Mouse (Mus musculus): ENCODE data around the gene Psme2b. TPM values are rescaled to one million over a fixed set of nuclear protein-coding genes. Genes with fewer than 3 reads are reported as not detected.
"Not testable (repeated sequence)": the region's sequence is repeated elsewhere in the genome, so short reads cannot be mapped to it uniquely, and the experiment has no call there.

Gene Psme2b
- 1 to 10 TPM; 4.8 to 5.5 TPM for total RNA-seq (2021)
- long read RNA-seq, experiment 1, transcript Psme2b-201 (1 exons, 837 nt) = major isoform, 5 of 5 reads
- long read RNA-seq, experiment 1, partial matches to known transcripts = 0 of 5 reads
- long read RNA-seq, experiment 1, other reads (novel, unspliced or antisense) = 0 of 5 reads
- long read RNA-seq, experiment 2, partial matches to known transcripts = 0 of 1 reads
- long read RNA-seq, experiment 2, other reads (novel, unspliced or antisense) = 0 of 1 reads

DNA sequence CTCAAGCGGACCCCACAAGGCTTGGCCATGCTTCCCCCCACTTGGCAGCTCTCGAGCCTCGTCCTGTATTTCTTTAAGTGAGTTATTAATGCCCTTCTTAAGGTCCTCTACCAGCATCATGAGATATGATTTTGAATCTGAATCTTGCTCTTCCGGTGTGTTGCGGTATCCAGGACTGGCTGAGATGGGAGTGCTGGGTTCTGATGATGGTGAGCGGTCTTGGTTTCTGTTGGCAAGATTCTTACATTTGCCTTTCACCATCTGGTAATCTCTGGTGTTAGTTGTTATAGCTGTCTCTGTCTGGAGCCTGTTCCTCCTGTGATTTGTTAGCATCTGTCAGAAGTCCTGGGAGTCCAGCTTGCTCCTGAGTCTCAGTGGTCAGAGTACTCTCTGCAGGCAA lies at the start of gene Psme2b:
Psme2b (minus strand) TSS at position 101 of the 400 bp plus-strand sequence.
- not testable (repeated sequence) for DNase-seq

DNA sequence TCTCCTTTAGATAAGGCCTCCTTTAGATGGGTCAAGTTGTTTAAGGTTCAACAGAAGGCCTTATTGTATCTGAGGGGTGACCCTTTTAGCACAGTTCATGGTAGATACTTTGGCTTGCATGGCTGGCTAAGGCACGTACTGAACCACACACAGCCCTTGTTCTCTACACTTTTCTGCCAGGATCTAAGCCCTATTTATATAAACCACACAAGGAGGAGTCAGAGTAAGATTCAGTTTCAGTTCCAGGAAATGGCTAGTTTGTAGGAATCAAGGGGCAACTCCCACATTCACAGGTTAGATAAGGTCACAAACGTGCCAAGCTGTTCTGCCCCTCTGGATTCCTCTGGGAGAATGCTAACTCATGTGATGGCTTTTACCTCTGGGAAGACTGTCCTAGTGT lies 48.0 kb upstream of the Psme2b start, which contains the start of gene Tgtp1:
Tgtp1 (minus strand) TSS at position 155 of the 400 bp plus-strand sequence.
- not testable (repeated sequence) for DNase-seq

DNA sequence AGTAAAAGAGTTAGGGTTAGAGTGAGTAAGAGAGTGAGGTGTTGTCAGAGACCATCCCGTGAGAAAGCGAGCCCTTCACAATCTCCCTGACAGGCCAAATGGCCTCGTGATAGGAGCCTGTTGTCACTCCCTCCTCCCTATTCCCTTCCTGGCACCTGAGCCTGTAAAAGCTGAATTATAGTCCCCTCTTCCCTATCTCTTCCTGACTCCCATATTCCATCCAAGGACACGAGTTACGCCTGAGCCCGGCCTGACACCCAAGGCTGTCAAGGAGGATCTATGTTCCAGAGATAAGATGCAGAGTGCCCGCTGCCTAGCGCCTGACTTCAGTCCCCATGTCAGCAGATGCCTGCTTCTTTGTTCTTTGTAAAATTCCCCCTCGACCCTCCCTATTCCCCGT lies 47.3 kb upstream of the Psme2b start:
- DNase-seq = peak; percentile 16 to 25

DNA sequence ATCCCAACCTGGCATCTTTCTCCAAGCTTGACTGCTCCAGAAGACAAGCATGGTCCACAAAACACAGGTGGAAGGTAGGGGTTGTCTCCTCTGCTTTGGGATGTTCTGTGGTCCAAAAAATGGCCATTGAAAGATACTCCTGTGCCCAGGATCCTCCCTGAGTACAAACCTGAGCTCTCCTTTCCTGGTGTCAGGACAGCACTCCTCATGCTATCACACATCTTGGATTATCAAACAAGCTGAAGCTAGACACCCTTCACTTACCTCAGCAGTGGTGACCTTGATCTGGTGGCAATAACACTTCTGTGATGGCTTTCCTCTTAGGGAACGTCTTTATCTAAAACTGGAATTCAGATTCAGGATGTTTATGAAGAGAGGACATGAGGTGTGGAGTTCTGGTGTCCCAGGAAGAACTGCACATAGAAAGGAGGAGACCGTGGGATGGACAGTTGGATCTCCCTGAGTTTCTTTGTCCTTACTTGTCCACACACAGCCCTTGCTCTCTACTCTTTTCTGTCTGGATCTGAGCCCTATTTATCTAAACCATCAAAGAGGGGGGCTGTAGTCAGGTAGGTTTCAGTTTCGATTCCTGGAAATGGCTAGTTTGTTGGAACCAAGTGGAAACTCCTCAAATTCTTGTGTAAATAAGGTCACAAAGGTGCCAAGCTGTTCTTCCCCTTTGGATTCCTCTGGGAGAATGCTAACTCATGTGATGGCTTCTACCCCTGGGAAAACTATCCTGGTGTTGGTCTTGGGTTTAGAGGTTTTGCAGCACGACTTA lies 45.9 kb upstream of the Psme2b start, which contains the start of gene Gm12185:
Gm12185 (minus strand) TSS at position 487 of the 781 bp plus-strand sequence.
- DNase-seq = peak in 1 of 2 experiments; percentile 8

DNA sequence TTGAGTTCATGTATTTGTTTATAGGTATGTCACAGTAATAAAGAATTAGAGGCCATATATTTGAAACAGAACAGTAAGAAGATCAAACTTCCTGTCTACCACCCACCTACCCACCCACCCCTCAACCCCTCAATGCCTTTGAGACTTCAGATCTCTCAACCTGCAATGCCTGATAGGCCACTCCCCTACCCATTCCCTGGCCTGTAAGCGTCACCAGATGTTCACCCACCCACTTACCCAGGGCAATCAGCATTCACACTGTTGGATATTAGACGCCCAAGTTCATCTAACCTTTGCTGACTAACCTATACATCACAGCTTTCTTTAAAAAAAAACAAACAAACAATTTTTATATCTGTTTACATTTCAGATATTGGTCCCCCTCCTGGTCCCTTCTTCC lies 44.0 kb upstream of the Psme2b start:
- not testable (repeated sequence) for DNase-seq

DNA sequence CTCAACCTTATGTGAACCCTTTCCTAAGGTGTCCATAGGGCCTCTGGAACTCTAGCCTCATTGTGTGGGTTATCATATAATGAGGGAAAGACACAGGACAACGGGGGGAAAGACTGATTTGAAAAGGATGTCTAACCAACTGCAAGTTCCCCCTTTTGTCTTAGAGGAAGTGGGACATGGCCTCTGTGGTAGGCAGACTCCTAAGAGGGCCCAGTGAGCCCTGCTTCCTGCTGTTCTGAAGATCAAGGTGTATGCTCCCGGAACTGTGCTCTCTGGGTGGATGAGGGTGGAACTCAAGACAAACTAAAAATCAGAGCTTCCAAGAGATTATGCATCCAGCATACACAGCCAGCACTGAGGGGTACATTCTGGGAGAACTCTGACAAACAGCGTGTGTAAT lies 42.2 kb upstream of the Psme2b start:
- not testable (repeated sequence) for DNase-seq

DNA sequence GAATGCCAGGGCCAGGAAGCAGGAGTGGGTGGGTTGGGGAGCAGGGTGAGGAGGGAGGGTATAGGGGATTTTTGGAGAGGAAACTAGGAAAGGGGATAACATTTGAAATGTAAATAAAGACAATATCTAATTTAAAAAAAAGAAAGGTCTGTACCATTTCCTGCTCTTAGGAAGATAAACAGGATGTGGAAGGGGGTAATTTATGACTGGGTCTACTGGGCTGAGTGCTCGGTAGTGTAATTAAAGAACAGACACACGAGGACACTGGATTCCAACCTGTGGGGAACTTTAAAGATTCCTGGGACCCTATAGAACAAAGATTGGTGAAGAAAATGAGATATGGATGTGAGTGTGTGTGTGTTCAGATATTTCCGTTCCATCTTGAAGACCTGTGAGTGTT lies 36.9 kb upstream of the Psme2b start:
- DNase-seq = not testable (repeated sequence)

DNA sequence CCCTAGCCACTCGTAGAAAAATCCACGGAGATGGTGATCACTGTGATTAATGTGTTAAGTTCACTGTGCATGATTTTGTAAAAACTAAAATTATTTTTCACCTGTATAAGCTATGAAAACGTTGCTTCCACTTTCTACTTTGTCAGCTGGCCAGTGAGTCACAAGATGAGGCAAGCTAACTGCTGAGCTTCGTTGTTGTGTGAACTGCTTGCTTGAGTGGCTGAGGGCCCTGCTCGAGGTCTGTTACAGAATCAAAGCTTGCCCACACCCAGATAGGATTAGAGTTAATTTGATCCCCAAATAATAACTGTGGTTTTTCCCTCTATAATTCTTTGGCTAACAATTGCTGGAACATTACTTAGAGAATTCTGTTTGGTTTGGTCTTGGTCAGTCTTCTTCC lies 34.1 kb upstream of the Psme2b start:
- not testable (repeated sequence) for DNase-seq

DNA sequence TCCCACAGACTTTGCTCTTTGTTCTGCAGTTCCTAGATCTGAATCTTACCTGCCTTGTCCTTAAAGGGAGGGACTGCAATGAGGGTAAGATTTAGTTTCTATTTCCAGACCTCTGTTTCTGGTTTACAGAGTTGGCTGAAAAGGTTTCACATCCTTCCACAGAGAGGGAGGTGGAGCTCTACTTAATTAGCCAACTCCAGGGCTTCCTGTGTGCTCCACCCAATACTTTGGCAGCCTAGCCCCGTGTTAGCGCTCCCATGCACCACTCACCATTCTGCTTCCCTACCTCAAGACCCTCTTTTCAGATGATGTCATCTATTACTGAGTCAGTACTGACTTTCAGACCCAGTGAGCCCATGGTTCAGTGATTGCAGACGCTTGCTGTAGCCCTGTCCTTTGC lies 33.3 kb upstream of the Psme2b start, which contains the start of gene 9930111J21Rik1:
9930111J21Rik1 (minus strand) TSS at position 148 of the 400 bp plus-strand sequence.
- DNase-seq = not testable (repeated sequence)

DNA sequence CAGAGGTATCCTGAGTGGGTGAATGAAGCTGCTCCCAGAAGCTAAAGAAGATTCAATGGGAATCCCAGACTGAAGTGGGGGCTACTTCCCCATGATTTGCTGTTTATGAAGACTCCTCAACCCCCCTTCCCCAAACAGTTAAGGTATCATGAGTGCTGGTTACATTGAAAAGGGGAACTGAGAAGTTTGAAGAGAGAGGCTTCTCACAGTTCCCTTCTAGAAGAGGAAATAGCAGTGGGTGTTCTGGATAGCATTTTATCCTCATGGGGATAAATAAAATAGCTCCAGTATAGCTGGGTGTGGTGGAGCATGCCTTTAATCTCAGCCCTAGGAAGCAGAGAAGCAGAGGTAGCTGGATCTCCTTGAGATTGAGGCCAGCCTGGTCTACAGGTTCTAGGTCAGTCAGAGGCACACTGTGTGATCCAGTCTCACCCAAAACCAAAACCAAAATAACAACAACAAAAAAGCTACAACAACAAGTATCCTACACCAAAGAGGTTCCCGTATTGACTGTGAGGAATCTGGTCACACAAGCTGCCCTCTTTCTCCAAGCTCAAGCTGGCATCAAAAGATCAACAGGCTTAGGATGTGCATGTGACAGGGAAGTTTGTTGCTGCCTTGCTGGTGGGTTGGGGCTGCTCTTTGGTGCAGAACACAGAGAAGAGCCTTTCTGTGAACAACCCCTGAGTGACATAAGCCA lies 32.4 kb upstream of the Psme2b start, which contains the start of gene Olfr56:
Olfr56 (plus strand) TSS at position 650 of the 700 bp plus-strand sequence.
- not testable (repeated sequence) for DNase-seq

DNA sequence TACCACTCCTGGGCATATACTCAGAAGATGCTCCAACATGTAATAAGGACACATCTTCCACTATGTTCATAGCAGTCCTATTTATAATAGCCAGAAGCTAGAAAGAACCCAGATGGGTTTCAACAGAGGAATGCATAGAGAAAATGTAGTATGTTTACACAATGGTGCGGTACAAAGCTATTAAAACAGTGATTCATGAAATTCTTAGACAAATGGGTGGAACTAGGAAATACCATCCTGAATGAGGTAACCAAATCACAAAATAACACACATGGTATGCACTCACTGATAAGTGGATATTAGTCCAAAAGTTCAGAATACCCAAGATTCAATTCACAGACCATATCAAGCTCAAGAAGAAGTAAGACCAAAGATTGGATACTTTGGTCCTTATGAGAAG lies 28.7 kb upstream of the Psme2b start:
- not testable (repeated sequence) for DNase-seq

DNA sequence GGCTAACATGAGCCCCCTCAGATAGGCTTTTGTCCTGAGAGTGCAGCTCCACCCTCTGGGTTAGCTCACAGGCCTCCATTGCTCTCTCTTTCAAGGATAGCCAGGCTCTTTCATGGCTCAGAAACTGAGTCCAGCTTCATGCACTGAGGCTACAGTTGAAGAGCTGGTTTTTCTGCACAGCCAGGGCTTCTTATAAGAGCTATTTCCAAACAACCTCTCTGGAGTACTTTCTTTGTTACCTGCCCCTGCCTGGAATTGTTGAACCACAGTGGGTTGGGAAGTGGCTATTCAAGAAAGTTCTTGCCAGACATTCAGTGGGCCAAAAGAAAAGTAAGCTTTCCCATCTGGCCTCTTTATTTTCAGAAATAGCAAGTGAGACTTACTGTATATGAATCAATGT lies 6.7 kb downstream of the Psme2b start:
- not testable (repeated sequence) for DNase-seq

DNA sequence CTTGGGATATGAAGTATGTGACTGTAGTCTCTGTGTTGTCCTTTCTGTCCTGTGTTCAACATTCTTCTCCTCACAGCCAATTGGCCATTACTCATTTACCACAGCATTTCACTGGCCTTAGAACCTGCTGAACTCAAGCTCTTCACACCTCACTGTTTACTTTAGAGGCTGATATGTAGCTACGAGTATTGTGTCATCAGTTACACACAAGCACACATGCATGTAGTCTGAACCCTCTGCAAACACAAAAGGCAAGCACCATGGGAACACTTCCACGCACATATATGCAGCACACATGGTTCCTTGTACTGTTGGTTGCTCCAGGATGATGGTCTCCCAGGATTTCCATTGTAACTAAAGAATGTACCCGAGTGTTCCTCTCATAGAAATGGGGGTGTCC lies 10.7 kb downstream of the Psme2b start:
- DNase-seq = not testable (repeated sequence)

DNA sequence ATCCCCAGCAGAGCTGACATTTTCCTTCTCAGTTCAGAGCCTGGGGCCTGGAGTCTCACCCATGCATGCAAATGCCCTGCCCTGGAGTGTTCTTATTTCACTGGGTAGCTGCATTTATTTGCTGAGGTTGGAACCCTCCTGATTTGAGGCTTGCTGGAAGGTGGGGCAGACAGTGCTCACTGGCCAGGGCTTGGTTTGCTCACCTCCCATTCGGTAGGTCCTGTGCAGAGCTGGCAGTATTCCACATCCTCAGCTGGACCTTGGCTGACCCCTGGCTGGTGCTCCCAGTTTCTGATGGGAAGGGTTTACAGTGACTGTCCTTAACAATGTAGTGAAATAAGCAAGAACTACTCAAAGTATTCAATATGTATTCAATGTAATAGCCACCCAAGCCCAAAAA lies 12.1 kb downstream of the Psme2b start:
- DNase-seq = not testable (repeated sequence)

DNA sequence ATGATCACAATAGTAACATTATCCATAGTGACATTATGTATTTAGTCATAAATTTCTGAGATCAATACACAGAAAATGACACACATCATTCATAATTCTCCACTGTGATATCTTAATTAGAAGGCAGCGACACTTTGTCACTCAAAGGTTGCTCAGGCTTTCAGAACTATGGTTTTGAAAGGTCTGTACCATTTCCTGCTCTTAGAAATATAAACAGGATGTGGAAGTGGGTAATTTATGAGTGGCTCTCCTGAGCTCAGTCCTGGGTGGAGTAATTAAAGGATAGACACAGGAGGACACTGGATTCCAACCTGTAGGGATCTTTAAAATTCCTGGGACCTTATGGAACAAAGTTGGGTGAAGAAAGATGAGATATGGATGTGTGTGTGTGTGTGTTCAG lies 12.6 kb downstream of the Psme2b start:
- not testable (repeated sequence) for DNase-seq

DNA sequence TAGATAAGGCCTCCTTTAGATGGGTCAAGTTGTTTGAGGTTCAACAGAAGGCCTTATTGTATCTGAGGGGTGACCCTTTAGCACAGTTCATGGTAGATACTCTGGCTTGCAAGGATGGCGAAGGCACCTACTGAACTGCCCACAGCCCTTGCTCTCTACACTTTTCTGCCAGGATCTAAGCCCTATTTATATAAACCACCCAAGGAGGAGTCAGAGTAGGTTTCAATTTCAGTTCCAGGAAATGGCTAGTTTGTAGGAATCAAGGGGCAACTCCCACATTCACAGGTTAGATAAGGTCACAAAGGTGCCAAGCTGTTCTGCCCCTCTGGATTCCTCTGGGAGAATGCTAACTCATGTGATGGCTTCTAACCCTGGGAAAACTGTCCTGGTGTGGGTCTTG lies 17.9 kb downstream of the Psme2b start:
- not testable (repeated sequence) for DNase-seq

DNA sequence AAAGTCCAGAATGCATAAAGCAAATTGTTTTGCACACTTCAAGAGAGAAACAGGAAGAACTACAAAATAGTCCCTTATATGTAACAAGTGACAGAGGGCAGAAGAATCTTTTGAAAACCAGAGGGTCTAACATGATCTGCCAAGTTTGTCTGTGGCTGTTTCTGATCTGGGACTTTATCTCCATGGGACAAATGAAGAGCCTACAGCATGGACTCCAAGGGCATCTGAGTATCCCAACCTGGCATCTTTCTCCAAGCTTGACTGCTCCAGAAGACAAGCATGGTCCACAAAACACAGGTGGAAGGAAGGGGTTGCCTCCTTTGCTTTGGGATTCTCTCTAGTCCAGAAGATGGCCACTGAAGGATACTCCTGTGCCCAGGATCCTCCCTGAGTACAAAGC lies 19.6 kb downstream of the Psme2b start:
- not testable (repeated sequence) for DNase-seq

DNA sequence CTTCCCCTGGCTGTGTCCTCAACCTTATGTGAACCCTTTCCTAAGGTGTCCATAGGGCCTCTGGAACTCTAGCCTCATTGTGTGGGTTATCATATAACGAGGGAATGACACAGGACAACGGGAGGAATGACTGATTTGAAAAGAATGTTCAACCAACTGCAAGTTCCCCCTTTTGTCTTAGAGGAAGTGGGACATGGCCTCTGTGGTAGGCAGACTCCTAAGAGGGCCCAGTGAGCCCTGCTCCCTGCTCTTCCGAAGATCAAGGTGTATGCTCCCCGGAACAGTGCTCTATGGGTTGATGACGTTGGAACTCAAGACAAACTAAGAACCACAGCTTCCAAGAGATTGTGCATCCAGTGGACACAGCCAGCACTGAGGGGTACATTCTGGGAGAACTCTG lies 22.2 kb downstream of the Psme2b start:
- not testable (repeated sequence) for DNase-seq

DNA sequence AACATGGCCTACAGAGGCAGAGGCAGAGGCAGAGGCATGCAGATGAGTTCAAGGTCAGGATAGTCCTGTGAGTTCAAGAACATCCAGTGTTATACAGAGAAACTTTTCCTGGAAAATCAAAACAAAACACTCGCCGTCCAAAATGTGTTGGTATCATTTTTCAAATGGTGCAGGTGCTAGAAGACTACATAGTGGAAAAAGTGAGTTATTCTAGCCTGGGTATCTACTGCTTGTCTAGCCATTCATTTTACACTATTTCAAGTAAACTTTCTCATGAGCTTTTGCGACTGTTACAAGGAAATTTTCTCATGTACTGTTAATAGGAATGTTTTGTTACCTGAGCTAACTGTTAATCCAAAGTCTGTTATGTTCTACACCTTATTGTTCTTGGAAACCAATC lies 27.6 kb downstream of the Psme2b start:
- DNase-seq = no peak

DNA sequence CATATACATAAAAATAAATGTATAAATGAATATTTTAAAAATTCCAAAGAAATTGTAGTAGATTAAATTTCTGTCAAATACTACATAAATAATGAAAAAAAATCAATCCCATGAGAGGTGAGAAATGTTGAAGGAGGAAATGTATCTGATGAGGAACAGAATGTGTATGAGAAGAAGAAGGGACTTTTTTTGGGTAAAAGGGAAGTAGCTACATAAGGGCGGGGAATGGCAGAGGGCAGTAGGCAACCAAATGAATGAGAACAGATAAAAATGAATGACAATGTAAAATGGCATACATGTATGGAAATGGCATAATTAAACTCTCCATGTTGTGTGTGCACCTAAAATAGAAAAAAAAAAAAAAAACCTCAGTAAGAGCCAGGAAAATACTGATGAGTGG lies 32.4 kb downstream of the Psme2b start:
- no peak for DNase-seq

DNA sequence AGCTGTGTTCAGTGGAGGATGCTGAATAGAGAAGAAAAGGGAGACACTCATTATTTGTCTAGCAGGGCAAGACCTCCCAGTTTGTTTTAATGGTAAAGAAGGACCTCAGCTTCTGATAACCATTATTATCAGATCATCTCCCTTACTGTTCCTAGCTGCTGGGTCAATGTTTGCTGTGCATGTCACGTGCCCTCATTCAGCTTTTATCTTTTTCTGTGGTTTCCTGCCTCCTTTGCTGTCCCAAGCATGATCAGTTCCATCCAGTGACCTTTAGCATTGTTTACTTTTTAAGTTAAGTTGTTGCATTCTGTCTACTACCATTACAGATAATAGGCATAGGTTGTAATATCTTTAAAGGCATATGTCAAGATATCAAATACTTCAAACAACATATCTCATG lies 37.5 kb downstream of the Psme2b start:
- no peak for DNase-seq

DNA sequence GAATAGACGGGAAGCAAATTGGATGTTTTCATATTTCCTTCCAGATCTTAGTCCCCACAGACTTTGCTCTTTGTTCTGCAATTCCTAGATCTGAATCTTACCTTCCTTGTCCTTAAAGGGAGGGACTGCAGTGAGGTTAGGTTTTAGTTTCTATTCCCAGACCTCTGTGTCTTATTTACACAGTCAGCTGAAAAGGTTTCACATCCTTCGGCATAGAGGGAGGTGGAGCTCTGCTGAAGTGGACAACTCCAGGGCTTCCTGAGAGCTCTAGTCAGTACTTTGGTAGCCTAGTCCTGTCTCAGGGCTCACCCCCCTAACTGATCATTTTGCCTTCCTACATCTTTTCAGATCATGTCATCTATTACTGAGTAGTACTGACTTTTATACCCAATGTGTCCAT lies 44.0 kb downstream of the Psme2b start, which contains the start of gene Gm5431:
Gm5431 (minus strand) TSS at position 194 of the 400 bp plus-strand sequence.
- DNase-seq = peak in 1 of 2 experiments; percentile 4

Data from adrenal gland, postnatal 36 days (tissue).